Mouse (Mus musculus): ENCODE data around the gene Jarid2. TPM values are rescaled to one million over a fixed set of nuclear protein-coding genes. Genes with fewer than 3 reads are reported as not detected.

The Jarid2 gene
- polyA plus RNA-seq (2014; fragmentation: Nextera tagmentation; extraction: Ambion mirVana), result 31.7 and 35.7 TPM in 2 replicates

GRCm38 (mm10) chr13:44729424-44729971 is at the start of gene Jarid2:
Gene Jarid2, plus strand, starts transcription at chr13:44729474.
- 3% methylated on average over 31 of the region's 31 CpGs for WGBS
- peak; percentile 61 for DNase-seq

GRCm38 (mm10) chr13:44681051-44681450 is 48.2 kb upstream of the Jarid2 start:
- H3K4me1 ChIP-seq (ENCODE audit: control insufficient read depth, insufficient read depth, low read length), result no peaks in the 10 kb centered on the region
- no peak overlapping the region for H3K27ac ChIP-seq (replicated peaks; ENCODE audit: low read depth, low read length)
- H3K9ac ChIP-seq (replicated peaks; ENCODE audit: low read length), result no peak overlapping the region
- DNase-seq (no peak), ATAC-seq (ENCODE audit: low FRiP score, low TSS enrichment) (no peak)
- no peaks in the 10 kb centered on the region for H3K27me3 ChIP-seq (ENCODE audit: control insufficient read depth, insufficient read depth, low read length)
- no peak overlapping the region for H3K4me2 ChIP-seq (ENCODE audit: low read length)
- no peaks in the 10 kb centered on the region for H3K36me3 ChIP-seq (ENCODE audit: control insufficient read depth, insufficient read depth, low read length)
- H3K9me3 ChIP-seq (ENCODE audit: control insufficient read depth, low read length), result no peaks in the 10 kb centered on the region
- H3K4me3 ChIP-seq (replicated peaks; ENCODE audit: low read depth, low read length), result no peak overlapping the region
- 89% methylated on average over 7 of the region's 7 CpGs for WGBS

More at GRCm38 (mm10) chr13:44729424-44729971, at the start of gene Jarid2:
- Histone ChIP-seq H3K27ac (replicated peaks; ENCODE audit: low read depth, low read length) (peak within 1 kb of the TSS; percentile 96), H3K4me3 (replicated peaks; ENCODE audit: low read depth, low read length) (peak within 1 kb of the TSS; percentile 72), H3K4me1 (ENCODE audit: control insufficient read depth, insufficient read depth, low read length) (peaks cover 11% of the 10 kb centered on the region; the same call in 1 of the 2 replicates), H3K4me2 (ENCODE audit: low read length) (peak within 1 kb of the TSS; percentile 97), H3K9ac (replicated peaks; ENCODE audit: low read length) (peak within 1 kb of the TSS; percentile 86), H3K36me3 (ENCODE audit: control insufficient read depth, insufficient read depth, low read length) (no peaks in the 10 kb centered on the region), H3K27me3 (ENCODE audit: control insufficient read depth, insufficient read depth, low read length) (no peaks in the 10 kb centered on the region), H3K9me3 (ENCODE audit: control insufficient read depth, low read length) (no peaks in the 10 kb centered on the region)
- ATAC-seq (ENCODE audit: low FRiP score, low TSS enrichment), result no peak

- WGBS, result 49% methylated on average over 3 of the region's 3 CpGs
- H3K9me3 ChIP-seq (ENCODE audit: control insufficient read depth, low read length), result no peaks in the 10 kb centered on the region
- H3K4me2 ChIP-seq (ENCODE audit: low read length), result no peak overlapping the region
- no peaks in the 10 kb centered on the region for H3K36me3 ChIP-seq (ENCODE audit: control insufficient read depth, insufficient read depth, low read length)
- no peak overlapping the region for H3K4me3 ChIP-seq (replicated peaks; ENCODE audit: low read depth, low read length)
- no peak overlapping the region for H3K9ac ChIP-seq (replicated peaks; ENCODE audit: low read length)
- H3K27me3 ChIP-seq (ENCODE audit: control insufficient read depth, insufficient read depth, low read length), result no peaks in the 10 kb centered on the region
- no peak overlapping the region for H3K27ac ChIP-seq (replicated peaks; ENCODE audit: low read depth, low read length)
- no peak for ATAC-seq (ENCODE audit: low FRiP score, low TSS enrichment)
- no peak for DNase-seq
- no peaks in the 10 kb centered on the region for H3K4me1 ChIP-seq (ENCODE audit: control insufficient read depth, insufficient read depth, low read length)
These were observed 41.1 kb upstream of the Jarid2 start for GRCm38 (mm10) chr13:44688140-44688539.

DNA sequence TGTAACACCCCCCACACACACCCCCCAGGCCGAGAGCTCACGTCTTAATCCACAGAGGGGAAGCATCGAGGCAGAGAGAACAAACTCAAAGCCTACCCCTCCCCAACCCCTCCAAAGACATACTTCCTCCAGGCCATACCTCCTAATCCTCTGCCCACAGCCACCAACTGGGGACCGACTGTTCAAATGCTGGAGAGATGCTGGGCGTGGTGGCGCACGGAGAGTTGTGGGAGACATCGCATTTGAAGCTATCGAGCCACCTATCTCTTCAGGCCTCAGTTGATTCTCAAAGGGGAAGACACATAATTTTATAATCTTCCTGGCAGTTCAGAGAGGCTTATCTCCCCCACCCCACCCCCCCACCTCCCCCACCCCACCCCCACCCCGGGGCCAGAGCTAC is 31.6 kb upstream of the Jarid2 start:
- no peaks in the 10 kb centered on the region for H3K36me3 ChIP-seq (ENCODE audit: control insufficient read depth, insufficient read depth, low read length)
- H3K4me3 ChIP-seq (replicated peaks; ENCODE audit: low read depth, low read length), result no peak overlapping the region
- H3K9me3 ChIP-seq (ENCODE audit: control insufficient read depth, low read length), result no peaks in the 10 kb centered on the region
- H3K9ac ChIP-seq (replicated peaks; ENCODE audit: low read length), result no peak overlapping the region
- no peaks in the 10 kb centered on the region for H3K4me1 ChIP-seq (ENCODE audit: control insufficient read depth, insufficient read depth, low read length)
- WGBS, result 77% methylated on average over 10 of the region's 10 CpGs
- no peak for ATAC-seq (ENCODE audit: low FRiP score, low TSS enrichment)
- H3K27ac ChIP-seq (replicated peaks; ENCODE audit: low read depth, low read length), result no peak overlapping the region
- H3K27me3 ChIP-seq (ENCODE audit: control insufficient read depth, insufficient read depth, low read length), result no peaks in the 10 kb centered on the region
- no peak for DNase-seq
- no peak overlapping the region for H3K4me2 ChIP-seq (ENCODE audit: low read length)

DNA sequence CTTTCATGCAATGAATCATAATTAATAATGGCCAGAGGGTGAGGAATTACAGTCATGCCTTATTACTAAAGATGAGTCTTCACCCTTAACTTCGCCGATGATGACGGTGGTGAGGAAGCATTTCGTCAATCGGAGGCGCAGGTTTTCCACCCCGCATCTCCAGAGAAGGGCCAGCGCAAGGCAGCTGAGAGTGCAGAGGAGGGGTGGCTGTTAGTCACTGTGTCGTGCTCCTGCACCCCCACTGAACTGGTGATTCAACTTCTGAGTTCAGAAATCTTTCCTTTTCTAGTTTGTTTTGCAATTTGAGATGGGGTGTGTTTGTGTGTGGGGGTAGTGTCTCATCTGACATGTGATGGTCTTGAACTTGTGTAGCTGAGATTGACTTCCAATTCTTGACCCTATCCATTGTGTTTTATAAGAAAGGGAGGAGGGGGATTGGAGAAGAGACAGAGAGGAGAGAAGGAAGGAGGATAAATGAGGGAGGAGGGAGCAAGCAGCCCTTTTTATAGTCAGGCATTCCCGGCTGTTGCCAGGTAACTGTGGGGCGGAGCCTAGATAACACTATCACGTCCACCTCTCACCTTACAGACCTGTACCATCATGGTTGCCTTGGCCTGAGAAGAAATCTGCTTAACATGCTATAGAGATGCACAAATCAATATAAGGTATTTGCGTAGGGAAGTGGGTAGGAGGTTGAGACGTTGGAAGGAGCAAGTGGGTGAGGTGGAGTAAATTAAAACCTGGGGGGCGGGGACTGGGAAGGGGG is 25.1 kb upstream of the Jarid2 start:
- H3K9me3 ChIP-seq (ENCODE audit: control insufficient read depth, low read length), result no peaks in the 10 kb centered on the region
- no peaks in the 10 kb centered on the region for H3K4me1 ChIP-seq (ENCODE audit: control insufficient read depth, insufficient read depth, low read length)
- DNase-seq (no peak), ATAC-seq (ENCODE audit: low FRiP score, low TSS enrichment) (no peak)
- H3K27ac ChIP-seq (replicated peaks; ENCODE audit: low read depth, low read length), result no peak overlapping the region
- no peak overlapping the region for H3K4me2 ChIP-seq (ENCODE audit: low read length)
- no peaks in the 10 kb centered on the region for H3K36me3 ChIP-seq (ENCODE audit: control insufficient read depth, insufficient read depth, low read length)
- 85% methylated on average over 15 of the region's 15 CpGs for WGBS
- H3K9ac ChIP-seq (replicated peaks; ENCODE audit: low read length), result no peak overlapping the region
- H3K4me3 ChIP-seq (replicated peaks; ENCODE audit: low read depth, low read length), result no peak overlapping the region
- H3K27me3 ChIP-seq (ENCODE audit: control insufficient read depth, insufficient read depth, low read length), result no peaks in the 10 kb centered on the region

- Histone ChIP-seq H3K9me3 (ENCODE audit: control insufficient read depth, low read length) (no peaks in the 10 kb centered on the region), H3K4me3 (replicated peaks; ENCODE audit: low read depth, low read length) (no peak overlapping the region), H3K27ac (replicated peaks; ENCODE audit: low read depth, low read length) (no peak overlapping the region), H3K36me3 (ENCODE audit: control insufficient read depth, insufficient read depth, low read length) (no peaks in the 10 kb centered on the region), H3K4me2 (ENCODE audit: low read length) (no peak overlapping the region), H3K27me3 (ENCODE audit: control insufficient read depth, insufficient read depth, low read length) (no peaks in the 10 kb centered on the region), H3K4me1 (ENCODE audit: control insufficient read depth, insufficient read depth, low read length) (no peaks in the 10 kb centered on the region), H3K9ac (replicated peaks; ENCODE audit: low read length) (no peak overlapping the region)
- WGBS, result 35% methylated on average over 14 of the region's 14 CpGs
- DNase-seq (no peak), ATAC-seq (ENCODE audit: low FRiP score, low TSS enrichment) (no peak)
These were observed 24.1 kb upstream of the Jarid2 start for GRCm38 (mm10) chr13:44705031-44705742.

- ATAC-seq (ENCODE audit: low FRiP score, low TSS enrichment) (no peak), DNase-seq (no peak)
- no peaks in the 10 kb centered on the region for H3K27me3 ChIP-seq (ENCODE audit: control insufficient read depth, insufficient read depth, low read length)
- no peaks in the 10 kb centered on the region for H3K36me3 ChIP-seq (ENCODE audit: control insufficient read depth, insufficient read depth, low read length)
- H3K4me1 ChIP-seq (ENCODE audit: control insufficient read depth, insufficient read depth, low read length), result no peaks in the 10 kb centered on the region
- H3K27ac ChIP-seq (replicated peaks; ENCODE audit: low read depth, low read length), result no peak overlapping the region
- no peak overlapping the region for H3K4me3 ChIP-seq (replicated peaks; ENCODE audit: low read depth, low read length)
- no peaks in the 10 kb centered on the region for H3K9me3 ChIP-seq (ENCODE audit: control insufficient read depth, low read length)
- H3K4me2 ChIP-seq (ENCODE audit: low read length), result no peak overlapping the region
- H3K9ac ChIP-seq (replicated peaks; ENCODE audit: low read length), result no peak overlapping the region
- 53% methylated on average over 7 of the region's 7 CpGs for WGBS
These were observed 23.6 kb upstream of the Jarid2 start for GRCm38 (mm10) chr13:44705743-44706044.

DNA sequence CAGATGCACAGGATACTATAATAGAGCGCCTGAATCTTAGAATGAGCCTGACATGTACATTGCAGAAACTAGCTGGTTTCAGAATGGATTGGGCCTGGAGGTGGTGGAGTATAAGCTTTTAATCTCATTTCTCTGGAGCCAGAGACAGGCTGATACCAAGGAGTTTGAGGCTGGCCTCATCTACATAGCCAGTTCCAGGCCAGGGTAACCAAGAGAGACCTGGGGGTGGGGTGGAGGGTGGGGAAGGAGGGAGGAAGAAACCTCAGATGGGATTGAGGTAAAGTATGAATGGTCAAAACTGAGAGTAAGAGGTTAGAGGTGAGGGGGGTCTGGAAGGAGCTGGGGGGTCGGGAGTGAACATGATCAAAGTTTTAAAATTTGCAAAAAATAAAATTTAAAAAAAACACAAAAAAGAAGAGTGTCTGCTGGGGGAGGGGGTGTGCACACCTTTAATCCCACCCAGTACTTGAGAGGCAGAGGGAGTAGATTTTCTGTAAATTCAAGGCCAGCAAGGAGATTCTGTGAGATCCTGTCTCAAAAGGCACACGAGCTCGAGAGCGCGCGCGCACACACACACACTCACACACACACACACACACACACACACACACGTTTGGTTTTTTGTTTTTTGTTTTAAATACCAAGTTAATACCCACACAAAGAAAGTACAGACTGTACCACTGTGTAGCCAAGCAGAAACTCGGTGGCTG is 22.9 kb upstream of the Jarid2 start:
- Histone ChIP-seq H3K9me3 (ENCODE audit: control insufficient read depth, low read length) (no peaks in the 10 kb centered on the region), H3K4me2 (ENCODE audit: low read length) (no peak overlapping the region), H3K36me3 (ENCODE audit: control insufficient read depth, insufficient read depth, low read length) (no peaks in the 10 kb centered on the region), H3K4me1 (ENCODE audit: control insufficient read depth, insufficient read depth, low read length) (no peaks in the 10 kb centered on the region), H3K9ac (replicated peaks; ENCODE audit: low read length) (no peak overlapping the region), H3K27me3 (ENCODE audit: control insufficient read depth, insufficient read depth, low read length) (no peaks in the 10 kb centered on the region), H3K4me3 (replicated peaks; ENCODE audit: low read depth, low read length) (no peak overlapping the region), H3K27ac (replicated peaks; ENCODE audit: low read depth, low read length) (no peak overlapping the region)
- DNase-seq (no peak), ATAC-seq (ENCODE audit: low FRiP score, low TSS enrichment) (no peak)
- 62% methylated on average over 10 of the region's 10 CpGs for WGBS

Measured in midbrain, embryonic 14.5 days (tissue).